Mouse (Mus musculus) lung, embryonic 15.5 days (tissue): Measurements from ENCODE around the gene Arf4. TPM values are rescaled to one million over a fixed set of nuclear protein-coding genes. Genes with fewer than 3 reads are reported as not detected.

ENCODE experiments used
- ATAC-seq: fragments of 200-750 bp; cut with Nextera tagmentation; 2 replicates; pipeline ENCODE4 v1.8.0; 2017; ENCODE audit warnings: moderate number of reproducible peaks, borderline replicate concordance; ENCODE audit not compliant: low FRiP score, low TSS enrichment; ENCODE audit errors: extremely low read depth
- H3K27ac ChIP-seq: fragments of 300-500 bp; sonication (generic); 2 replicates; pipeline ENCODE4 v1.5.1; 2015; ENCODE audit warnings: moderate library complexity, mild to moderate bottlenecking, inconsistent platforms
- H3K27me3 ChIP-seq: fragments of 300-500 bp; sonication (generic); 2 replicates; pipeline ENCODE4 v1.6.1; 2015; ENCODE audit warnings: inconsistent platforms
- H3K36me3 ChIP-seq: fragments of 300-500 bp; sonication (generic); 2 replicates; pipeline ENCODE4 v1.6.1; 2015; ENCODE audit warnings: inconsistent platforms
- H3K4me1 ChIP-seq: fragments of 300-500 bp; sonication (generic); 2 replicates; pipeline ENCODE4 v1.6.1; 2015; ENCODE audit warnings: inconsistent platforms
- H3K4me2 ChIP-seq: fragments of 300-500 bp; sonication (generic); 2 replicates; pipeline ENCODE4 v1.6.1; 2015; ENCODE audit warnings: inconsistent platforms, mild to moderate bottlenecking, moderate library complexity
- H3K4me3 ChIP-seq: fragments of 300-500 bp; sonication (generic); 2 replicates; pipeline ENCODE4 v1.5.1; 2015; ENCODE audit warnings: mild to moderate bottlenecking, inconsistent platforms
- H3K9ac ChIP-seq: fragments of 300-500 bp; sonication (generic); 2 replicates; pipeline ENCODE4 v1.6.1; 2015; ENCODE audit warnings: inconsistent platforms
- H3K9me3 ChIP-seq: fragments of 300-500 bp; sonication (generic); 2 replicates; pipeline ENCODE4 v1.6.1; 2016; ENCODE audit warnings: inconsistent platforms
- WGBS: fragments of 180-500 bp; shearing (Covaris S2); methylation state at CpG from one replicate; pipeline ENCODE4 v1.1.7; 2015; 5-methylcytosine and 5-hydroxymethylcytosine counted together
- polyA plus RNA-seq: library from polyadenylated mRNA; unstranded; fragments of >200 nt; fragmentation: Nextera tagmentation; extraction: Ambion mirVana; gene quantifications from 2 replicates; pipeline ENCODE4 v1.2.1, GENCODE M21; 2015

Arf4 gene
- polyA plus RNA-seq, 1 experiment from 2014 or later: 627 TPM

GRCm38 (mm10) chr14:26638708-26639084 lies 822 bp downstream of the Arf4 start:
- H3K27ac ChIP-seq: peak overlapping the region; percentile 95
- H3K36me3 ChIP-seq: no peaks in the 10 kb centered on the region
- no peaks in the 10 kb centered on the region for H3K9me3 ChIP-seq
- peaks cover 19% of the 10 kb centered on the region for H3K4me1 ChIP-seq
- H3K27me3 ChIP-seq: no peaks in the 10 kb centered on the region
- ATAC-seq: peak; percentile 55; the same call in 1 of the 2 replicates
- H3K4me2 ChIP-seq: peak overlapping the region; percentile 70
- peak overlapping the region; percentile 94 for H3K9ac ChIP-seq
- under 1% methylated on average over 16 of the region's 16 CpGs for WGBS
- H3K4me3 ChIP-seq: peak overlapping the region; percentile 91

GRCm38 (mm10) chr14:26639251-26639650 lies 1.4 kb downstream of the Arf4 start:
- WGBS: 4% methylated on average over 11 of the region's 11 CpGs
- ATAC-seq: no peak
- no peaks in the 10 kb centered on the region for H3K9me3 ChIP-seq
- H3K9ac ChIP-seq: peak overlapping the region; percentile 94
- peak overlapping the region; percentile 91 for H3K4me3 ChIP-seq
- H3K27me3 ChIP-seq: no peaks in the 10 kb centered on the region
- no peaks in the 10 kb centered on the region for H3K36me3 ChIP-seq
- H3K4me1 ChIP-seq: peaks cover 19% of the 10 kb centered on the region
- peak overlapping the region; percentile 70 for H3K4me2 ChIP-seq
- peak overlapping the region; percentile 95 for H3K27ac ChIP-seq

GRCm38 (mm10) chr14:26639961-26640360 lies 2.1 kb downstream of the Arf4 start:
- Histone ChIP-seq H3K36me3 (no peaks in the 10 kb centered on the region), H3K9me3 (no peaks in the 10 kb centered on the region), H3K4me3 (peak overlapping the region; percentile 91), H3K9ac (peak overlapping the region; percentile 94), H3K4me1 (peaks cover 19% of the 10 kb centered on the region), H3K4me2 (peak overlapping the region; percentile 70), H3K27ac (no peak overlapping the region), H3K27me3 (no peaks in the 10 kb centered on the region)
- no peak for ATAC-seq
- WGBS: 25% methylated on average over 2 of the region's 2 CpGs

DNA sequence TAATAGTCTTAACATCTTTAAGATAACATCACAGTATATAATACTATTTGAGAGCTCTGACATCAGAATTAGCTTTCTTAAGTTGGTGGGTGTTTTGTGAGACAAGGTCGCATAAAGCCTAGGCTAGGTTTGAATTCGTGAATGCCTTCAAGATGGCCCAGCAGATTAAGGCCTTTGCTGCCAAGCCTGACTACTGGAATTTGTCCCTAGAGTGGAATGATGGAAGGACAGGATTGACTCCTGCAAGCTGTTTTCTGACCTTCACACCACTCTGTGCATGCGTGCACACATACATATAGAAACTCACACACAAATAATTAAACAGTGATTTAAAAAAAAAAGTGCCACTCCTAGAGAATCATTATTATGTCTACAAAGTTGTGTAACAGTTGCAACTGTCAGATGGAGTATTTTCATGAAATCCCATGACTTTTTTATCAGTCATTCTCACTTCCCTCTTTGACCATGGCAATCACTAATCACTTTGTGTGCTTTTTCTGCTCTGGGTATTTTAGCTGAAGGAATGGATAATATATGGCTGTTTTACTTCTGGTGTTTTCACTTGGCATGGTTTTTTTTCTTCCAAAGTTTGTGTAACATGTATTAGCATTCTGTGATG lies 5.2 kb downstream of the Arf4 start:
- Histone ChIP-seq H3K9me3 (no peaks in the 10 kb centered on the region), H3K4me3 (no peak overlapping the region), H3K27me3 (no peaks in the 10 kb centered on the region), H3K4me2 (no peak overlapping the region), H3K4me1 (peaks cover 24% of the 10 kb centered on the region), H3K27ac (no peak overlapping the region), H3K36me3 (peaks cover 6% of the 10 kb centered on the region), H3K9ac (no peak overlapping the region)
- no peak for ATAC-seq
- WGBS: 54% methylated on average over 3 of the region's 3 CpGs

GRCm38 (mm10) chr14:26645989-26646650 lies 8.2 kb downstream of the Arf4 start:
- no peak for ATAC-seq
- Histone ChIP-seq H3K4me2 (no peak overlapping the region), H3K36me3 (peaks cover 12% of the 10 kb centered on the region), H3K27ac (no peak overlapping the region), H3K9me3 (no peaks in the 10 kb centered on the region), H3K9ac (no peak overlapping the region), H3K27me3 (no peaks in the 10 kb centered on the region), H3K4me3 (no peak overlapping the region), H3K4me1 (peaks cover 14% of the 10 kb centered on the region)
- WGBS: 41% methylated on average over 5 of the region's 5 CpGs

DNA sequence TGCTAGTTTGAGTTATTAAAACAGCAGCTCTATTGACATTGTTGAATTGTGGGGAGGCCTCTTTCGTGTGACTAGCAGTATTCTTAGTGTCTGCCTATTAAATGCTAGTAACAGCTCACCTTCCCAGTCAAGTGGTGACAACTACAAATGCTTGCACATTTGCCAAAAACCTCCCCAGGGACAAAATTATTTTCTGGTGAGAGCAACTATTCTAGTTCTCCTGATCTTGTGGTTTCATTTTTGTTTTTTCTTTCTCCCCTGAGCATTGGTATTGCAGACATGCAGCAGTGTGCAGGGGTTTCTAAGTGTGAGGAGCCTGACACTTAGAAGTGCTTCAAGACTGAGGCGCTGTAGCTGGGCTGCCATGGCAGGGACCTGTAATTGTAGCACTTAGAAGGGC lies 9.9 kb downstream of the Arf4 start:
- Histone ChIP-seq H3K9me3 (no peaks in the 10 kb centered on the region), H3K4me3 (no peak overlapping the region), H3K27me3 (no peaks in the 10 kb centered on the region), H3K9ac (no peak overlapping the region), H3K4me2 (no peak overlapping the region), H3K36me3 (peaks cover 19% of the 10 kb centered on the region), H3K4me1 (peaks cover 14% of the 10 kb centered on the region), H3K27ac (no peak overlapping the region)
- ATAC-seq: no peak
- WGBS: 80% methylated on average over 2 of the region's 2 CpGs

- ATAC-seq: no peak
- Histone ChIP-seq H3K4me3 (no peak overlapping the region), H3K36me3 (peaks cover 51% of the 10 kb centered on the region), H3K9ac (no peak overlapping the region), H3K4me1 (no peaks in the 10 kb centered on the region), H3K9me3 (no peaks in the 10 kb centered on the region), H3K4me2 (no peak overlapping the region), H3K27ac (no peak overlapping the region), H3K27me3 (no peaks in the 10 kb centered on the region)
Measured at GRCm38 (mm10) chr14:26651901-26652300, 14.0 kb downstream of the Arf4 start.

GRCm38 (mm10) chr14:26658178-26658577 lies 20.3 kb downstream of the Arf4 start:
- Histone ChIP-seq H3K27me3 (no peaks in the 10 kb centered on the region), H3K4me1 (no peaks in the 10 kb centered on the region), H3K4me2 (no peak overlapping the region), H3K9ac (no peak overlapping the region), H3K9me3 (no peaks in the 10 kb centered on the region), H3K27ac (no peak overlapping the region), H3K4me3 (no peak overlapping the region), H3K36me3 (peaks cover 51% of the 10 kb centered on the region)
- ATAC-seq: no peak

DNA sequence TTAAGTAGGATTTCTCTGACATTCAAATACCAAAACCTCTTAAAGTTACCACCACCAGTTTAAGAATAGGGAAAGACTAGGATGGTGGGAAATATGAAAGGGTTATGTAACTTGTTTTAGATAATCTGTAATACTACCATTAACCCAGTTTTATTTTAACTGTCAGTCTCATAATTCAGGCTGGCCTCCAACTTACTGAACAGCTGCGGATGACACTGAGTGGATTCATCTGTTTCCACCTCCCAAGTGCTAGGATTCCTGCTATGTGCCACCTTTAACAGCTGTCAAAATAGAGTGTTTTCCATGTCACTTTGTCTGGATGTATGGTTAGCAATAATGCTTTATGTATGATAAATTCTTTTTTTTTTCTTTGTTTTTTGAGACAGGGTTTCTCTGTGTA lies 22.4 kb downstream of the Arf4 start:
- Histone ChIP-seq H3K9ac (no peak overlapping the region), H3K9me3 (no peaks in the 10 kb centered on the region), H3K36me3 (peaks cover 45% of the 10 kb centered on the region), H3K27me3 (no peaks in the 10 kb centered on the region), H3K4me2 (no peak overlapping the region), H3K27ac (no peak overlapping the region), H3K4me1 (no peaks in the 10 kb centered on the region), H3K4me3 (no peak overlapping the region)
- WGBS: 86% methylated on average over 1 of the region's 1 CpGs
- ATAC-seq: no peak

GRCm38 (mm10) chr14:26662016-26662415 lies 24.1 kb downstream of the Arf4 start:
- Histone ChIP-seq H3K4me2 (no peak overlapping the region), H3K9ac (no peak overlapping the region), H3K4me3 (no peak overlapping the region), H3K27me3 (no peaks in the 10 kb centered on the region), H3K27ac (no peak overlapping the region), H3K36me3 (peaks cover 40% of the 10 kb centered on the region), H3K9me3 (no peaks in the 10 kb centered on the region), H3K4me1 (peaks cover 7% of the 10 kb centered on the region)
- no peak for ATAC-seq
- WGBS: 73% methylated on average over 3 of the region's 3 CpGs

GRCm38 (mm10) chr14:26662488-26662887 lies 24.6 kb downstream of the Arf4 start:
- ATAC-seq: no peak
- no peak overlapping the region for H3K27ac ChIP-seq
- no peaks in the 10 kb centered on the region for H3K9me3 ChIP-seq
- no peak overlapping the region for H3K4me2 ChIP-seq
- peaks cover 11% of the 10 kb centered on the region for H3K4me1 ChIP-seq
- H3K36me3 ChIP-seq: peaks cover 36% of the 10 kb centered on the region
- H3K27me3 ChIP-seq: no peaks in the 10 kb centered on the region
- H3K9ac ChIP-seq: no peak overlapping the region
- no peak overlapping the region for H3K4me3 ChIP-seq
- 81% methylated on average over 2 of the region's 2 CpGs for WGBS

DNA sequence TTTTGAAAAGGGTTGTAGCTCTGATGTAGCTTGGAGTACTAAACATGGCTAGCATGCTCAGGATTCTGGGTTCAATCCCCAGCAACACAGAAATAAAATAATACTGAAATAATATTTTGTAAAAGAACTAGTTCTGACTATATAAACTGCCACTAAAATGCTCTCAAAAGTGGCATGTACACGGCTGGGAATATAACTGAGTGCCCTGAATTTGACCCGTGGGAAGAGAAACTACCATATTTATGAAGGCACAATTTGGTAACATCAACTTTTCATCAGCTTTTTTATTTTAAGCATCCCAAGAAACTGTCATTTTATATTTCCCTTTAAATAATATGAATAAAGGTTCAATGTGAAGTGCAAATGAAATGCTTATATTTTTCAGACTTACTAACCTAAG lies 26.0 kb downstream of the Arf4 start:
- Histone ChIP-seq H3K9ac (no peak overlapping the region), H3K36me3 (peaks cover 32% of the 10 kb centered on the region), H3K27me3 (no peaks in the 10 kb centered on the region), H3K27ac (no peak overlapping the region), H3K4me2 (no peak overlapping the region), H3K9me3 (no peaks in the 10 kb centered on the region), H3K4me1 (peaks cover 19% of the 10 kb centered on the region), H3K4me3 (no peak overlapping the region)
- no peak for ATAC-seq
- WGBS: 77% methylated on average over 2 of the region's 2 CpGs
